Mouse (Mus musculus) liver, embryonic 14.5 days (tissue): Measurements from ENCODE around the gene Ppt1.

ENCODE experiments used
- CTCF ChIP-seq: IDR thresholded peaks from 2 replicates; pipeline ENCODE4 v1.5.1; 2016; ENCODE audit warnings: antibody characterized with exemption, low read depth, control low read depth
- EP300 ChIP-seq: IDR thresholded peaks from 2 replicates; pipeline ENCODE4 v1.6.1; 2016; ENCODE audit warnings: antibody characterized with exemption, low read depth

- no peak for TF ChIP-seq CTCF
- no peak for TF ChIP-seq EP300
Measured at GRCm38 (mm10) chr4:122887336-122887735, 51.3 kb downstream of the Ppt1 start.
